Mouse (Mus musculus): ENCODE measurements at regions not wholly inside any gene's neighbourhood (a gene's known extent, or its start where the extent isn't known, plus 50 kb on each side); places are given as distances from the start of the nearest gene placed in this dataset.

GRCm38 (mm10) chr9:17454397-17454796 is 837.5 kb upstream of the Chordc1 start:
- 75% methylated on average over 2 of the region's 2 CpGs for WGBS
- Histone ChIP-seq H3K27me3 (ENCODE audit: control insufficient read depth, insufficient read depth, low read length) (no peaks in the 10 kb centered on the region), H3K27ac (ENCODE audit: low read depth, low read length) (no peak overlapping the region), H3K4me1 (replicated peaks; ENCODE audit: control insufficient read depth, insufficient read depth, low read length) (no peaks in the 10 kb centered on the region), H3K36me3 (ENCODE audit: control insufficient read depth, insufficient read depth, low read length) (no peaks in the 10 kb centered on the region), H3K4me3 (ENCODE audit: low read depth, low read length) (no peak overlapping the region), H3K9ac (ENCODE audit: low read depth, low read length) (no peak overlapping the region), H3K9me3 (ENCODE audit: control insufficient read depth, low read length) (no peaks in the 10 kb centered on the region), H3K4me2 (replicated peaks; ENCODE audit: low read depth, low read length) (no peak overlapping the region)
- ATAC-seq (ENCODE audit: low FRiP score) = no peak
- DNase-seq (ENCODE audit: low spot score) = no peak

GRCm38 (mm10) chr9:17466379-17466778 is 825.5 kb upstream of the Chordc1 start:
- Histone ChIP-seq H3K4me3 (ENCODE audit: low read depth, low read length) (no peak overlapping the region), H3K4me2 (replicated peaks; ENCODE audit: low read depth, low read length) (no peak overlapping the region), H3K9ac (ENCODE audit: low read depth, low read length) (no peak overlapping the region), H3K4me1 (replicated peaks; ENCODE audit: control insufficient read depth, insufficient read depth, low read length) (no peaks in the 10 kb centered on the region), H3K27me3 (ENCODE audit: control insufficient read depth, insufficient read depth, low read length) (no peaks in the 10 kb centered on the region), H3K27ac (ENCODE audit: low read depth, low read length) (no peak overlapping the region), H3K36me3 (ENCODE audit: control insufficient read depth, insufficient read depth, low read length) (no peaks in the 10 kb centered on the region), H3K9me3 (ENCODE audit: control insufficient read depth, low read length) (no peaks in the 10 kb centered on the region)
- ATAC-seq (ENCODE audit: low FRiP score) (no peak), DNase-seq (ENCODE audit: low spot score) (no peak)
- WGBS = 79% methylated on average over 2 of the region's 2 CpGs

- Histone ChIP-seq H3K9me3 (ENCODE audit: control insufficient read depth, low read length) (no peaks in the 10 kb centered on the region), H3K27ac (ENCODE audit: low read depth, low read length) (no peak overlapping the region), H3K4me1 (replicated peaks; ENCODE audit: control insufficient read depth, insufficient read depth, low read length) (no peaks in the 10 kb centered on the region), H3K4me2 (replicated peaks; ENCODE audit: low read depth, low read length) (no peak overlapping the region), H3K4me3 (ENCODE audit: low read depth, low read length) (no peak overlapping the region), H3K9ac (ENCODE audit: low read depth, low read length) (no peak overlapping the region), H3K27me3 (ENCODE audit: control insufficient read depth, insufficient read depth, low read length) (no peaks in the 10 kb centered on the region), H3K36me3 (ENCODE audit: control insufficient read depth, insufficient read depth, low read length) (no peaks in the 10 kb centered on the region)
- ATAC-seq (ENCODE audit: low FRiP score) (no peak), DNase-seq (ENCODE audit: low spot score) (no peak)
- 85% methylated on average over 3 of the region's 3 CpGs for WGBS
Measured at GRCm38 (mm10) chr9:17484701-17485422, 807.1 kb upstream of the Chordc1 start.

GRCm38 (mm10) chr9:17500161-17500756 is 791.7 kb upstream of the Chordc1 start:
- Histone ChIP-seq H3K27me3 (ENCODE audit: control insufficient read depth, insufficient read depth, low read length) (no peaks in the 10 kb centered on the region), H3K4me2 (replicated peaks; ENCODE audit: low read depth, low read length) (no peak overlapping the region), H3K9ac (ENCODE audit: low read depth, low read length) (no peak overlapping the region), H3K27ac (ENCODE audit: low read depth, low read length) (no peak overlapping the region), H3K9me3 (ENCODE audit: control insufficient read depth, low read length) (no peaks in the 10 kb centered on the region), H3K4me1 (replicated peaks; ENCODE audit: control insufficient read depth, insufficient read depth, low read length) (no peaks in the 10 kb centered on the region), H3K36me3 (ENCODE audit: control insufficient read depth, insufficient read depth, low read length) (no peaks in the 10 kb centered on the region), H3K4me3 (ENCODE audit: low read depth, low read length) (no peak overlapping the region)
- no peak for DNase-seq (ENCODE audit: low spot score)
- ATAC-seq (ENCODE audit: low FRiP score) = peak; percentile 84
- 70% methylated on average over 7 of the region's 7 CpGs for whole genome bisulfite sequencing

- Histone ChIP-seq H3K27me3 (ENCODE audit: control insufficient read depth, insufficient read depth, low read length) (no peaks in the 10 kb centered on the region), H3K4me1 (replicated peaks; ENCODE audit: control insufficient read depth, insufficient read depth, low read length) (no peaks in the 10 kb centered on the region), H3K4me3 (ENCODE audit: low read depth, low read length) (no peak overlapping the region), H3K4me2 (replicated peaks; ENCODE audit: low read depth, low read length) (no peak overlapping the region), H3K9me3 (ENCODE audit: control insufficient read depth, low read length) (no peaks in the 10 kb centered on the region), H3K27ac (ENCODE audit: low read depth, low read length) (no peak overlapping the region), H3K9ac (ENCODE audit: low read depth, low read length) (no peak overlapping the region), H3K36me3 (ENCODE audit: control insufficient read depth, insufficient read depth, low read length) (no peaks in the 10 kb centered on the region)
- DNase-seq (ENCODE audit: low spot score) (no peak), ATAC-seq (ENCODE audit: low FRiP score) (no peak)
- WGBS = 66% methylated on average over 5 of the region's 5 CpGs
Measured at GRCm38 (mm10) chr9:17508744-17509143, 783.2 kb upstream of the Chordc1 start.

- 74% methylated on average over 1 of the region's 1 CpGs for WGBS
- Histone ChIP-seq H3K4me3 (ENCODE audit: low read depth, low read length) (no peak overlapping the region), H3K36me3 (ENCODE audit: control insufficient read depth, insufficient read depth, low read length) (no peaks in the 10 kb centered on the region), H3K4me2 (replicated peaks; ENCODE audit: low read depth, low read length) (no peak overlapping the region), H3K4me1 (replicated peaks; ENCODE audit: control insufficient read depth, insufficient read depth, low read length) (no peaks in the 10 kb centered on the region), H3K9me3 (ENCODE audit: control insufficient read depth, low read length) (no peaks in the 10 kb centered on the region), H3K27me3 (ENCODE audit: control insufficient read depth, insufficient read depth, low read length) (no peaks in the 10 kb centered on the region), H3K9ac (ENCODE audit: low read depth, low read length) (no peak overlapping the region), H3K27ac (ENCODE audit: low read depth, low read length) (no peak overlapping the region)
- ATAC-seq (ENCODE audit: low FRiP score) (no peak), DNase-seq (ENCODE audit: low spot score) (no peak)
Measured at GRCm38 (mm10) chr9:17556186-17556585, 735.7 kb upstream of the Chordc1 start.

- Histone ChIP-seq H3K4me3 (ENCODE audit: low read depth, low read length) (no peak overlapping the region), H3K9ac (ENCODE audit: low read depth, low read length) (no peak overlapping the region), H3K4me2 (replicated peaks; ENCODE audit: low read depth, low read length) (no peak overlapping the region), H3K4me1 (replicated peaks; ENCODE audit: control insufficient read depth, insufficient read depth, low read length) (no peaks in the 10 kb centered on the region), H3K27me3 (ENCODE audit: control insufficient read depth, insufficient read depth, low read length) (no peaks in the 10 kb centered on the region), H3K36me3 (ENCODE audit: control insufficient read depth, insufficient read depth, low read length) (no peaks in the 10 kb centered on the region), H3K9me3 (ENCODE audit: control insufficient read depth, low read length) (no peaks in the 10 kb centered on the region), H3K27ac (ENCODE audit: low read depth, low read length) (no peak overlapping the region)
- no peak for DNase-seq (ENCODE audit: low spot score)
- no peak for ATAC-seq (ENCODE audit: low FRiP score)
- 87% methylated on average over 5 of the region's 5 CpGs for WGBS
Measured at GRCm38 (mm10) chr9:17557611-17558370, 734.1 kb upstream of the Chordc1 start.

GRCm38 (mm10) chr9:17567784-17568518 is 724.0 kb upstream of the Chordc1 start:
- H3K9me3 ChIP-seq (ENCODE audit: control insufficient read depth, low read length) = no peaks in the 10 kb centered on the region
- H3K4me2 ChIP-seq (replicated peaks; ENCODE audit: low read depth, low read length) = no peak overlapping the region
- no peaks in the 10 kb centered on the region for H3K36me3 ChIP-seq (ENCODE audit: control insufficient read depth, insufficient read depth, low read length)
- no peak overlapping the region for H3K4me3 ChIP-seq (ENCODE audit: low read depth, low read length)
- H3K9ac ChIP-seq (ENCODE audit: low read depth, low read length) = no peak overlapping the region
- no peak for DNase-seq (ENCODE audit: low spot score)
- H3K4me1 ChIP-seq (replicated peaks; ENCODE audit: control insufficient read depth, insufficient read depth, low read length) = no peaks in the 10 kb centered on the region
- WGBS = 68% methylated on average over 3 of the region's 3 CpGs
- H3K27me3 ChIP-seq (ENCODE audit: control insufficient read depth, insufficient read depth, low read length) = no peaks in the 10 kb centered on the region
- ATAC-seq (ENCODE audit: low FRiP score) = peak; percentile 22; the same call in 1 of the 2 replicates
- H3K27ac ChIP-seq (ENCODE audit: low read depth, low read length) = no peak overlapping the region
